Mouse (Mus musculus) left cerebral cortex, postnatal 36 days (tissue): ENCODE results near the gene Dusp10. TPM values are rescaled to one million over a fixed set of nuclear protein-coding genes. Genes with fewer than 3 reads are reported as not detected.

Source experiments
- DNase-seq, 2 experiments: peaks; one replicate each; pipeline ENCODE4 v3.0.0; 2021 to 2022; ENCODE audit warnings: low spot score in 2 of 2, mixed read lengths in 1 of 2
- intact Hi-C: fragments of 180-260 bp; cut with DNase I; formaldehyde crosslinking; loops from one replicate; pipeline ENCODE4 v1.15.1; 2025
- total RNA-seq, 2 experiments: library from RNA; stranded (reverse); gene quantifications; 2 replicates each; pipeline ENCODE4 v1.2.3; 2021

The Dusp10 gene
- total RNA-seq = 1 to 10 TPM; 6.0 to 7.1 TPM

DNA sequence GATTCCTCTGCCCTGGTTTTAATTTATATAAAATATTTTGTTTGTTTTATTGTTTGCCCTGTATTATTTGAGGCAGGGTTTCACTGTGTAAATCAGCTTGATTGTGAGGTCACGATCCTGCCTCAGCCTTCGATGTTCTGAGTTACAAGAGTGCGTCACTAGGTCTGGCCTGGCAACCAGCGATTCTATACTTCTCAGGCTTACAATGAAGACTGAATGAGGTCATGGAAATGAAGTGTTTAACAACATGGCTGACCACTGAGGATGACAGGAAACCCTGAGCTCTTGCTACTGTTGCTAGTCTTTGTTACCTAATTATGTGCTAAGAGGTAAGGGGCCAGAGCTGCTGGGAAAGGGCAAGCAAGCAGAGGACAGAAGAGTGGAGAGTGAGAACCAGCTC is at the start of gene Dusp10:
TSS of gene Dusp10 (plus strand) at position 197 of the 400 bp plus-strand sequence.
- intact Hi-C loops = no loop called here
- DNase-seq = no peak

DNA sequence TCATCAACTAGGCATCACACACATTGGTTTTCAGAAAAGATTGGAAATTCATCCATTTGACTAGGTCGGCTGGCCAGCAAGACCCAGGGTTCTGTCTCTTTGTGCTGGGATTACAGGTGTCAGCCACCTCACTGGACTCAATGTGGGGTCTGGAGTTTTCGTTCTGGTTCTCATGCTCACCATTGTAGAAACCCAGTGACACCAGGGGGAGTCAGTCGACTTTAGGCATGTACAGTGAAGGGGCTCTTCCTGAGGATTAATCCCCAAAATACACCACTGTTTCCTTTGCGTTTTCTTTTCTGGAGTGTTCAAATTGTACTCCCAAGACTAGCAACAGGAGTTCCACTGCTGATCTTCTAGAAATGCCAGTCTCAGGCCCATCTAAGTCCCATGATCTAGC is 47.8 kb upstream of the Dusp10 start:
- no peak for DNase-seq
- intact Hi-C loops = no loop called here

- intact Hi-C loops = no loop called here
- no peak for DNase-seq
Observed at GRCm38 (mm10) chr1:183969265-183969664, 43.8 kb upstream of the Dusp10 start.

- DNase-seq = no peak
- intact Hi-C loops = no loop called here
Observed at GRCm38 (mm10) chr1:183979814-183980243, 33.3 kb upstream of the Dusp10 start.

GRCm38 (mm10) chr1:183982108-183982507 is 31.0 kb upstream of the Dusp10 start:
- DNase-seq = peak; percentile 13 to 26
- intact Hi-C loops = no loop called here

GRCm38 (mm10) chr1:183987711-183988245 is 25.3 kb upstream of the Dusp10 start:
- intact Hi-C loops = no loop called here
- no peak for DNase-seq

- intact Hi-C loops = no loop called here
- DNase-seq = no peak
Observed at GRCm38 (mm10) chr1:183991921-183992320, 21.2 kb upstream of the Dusp10 start.

DNA sequence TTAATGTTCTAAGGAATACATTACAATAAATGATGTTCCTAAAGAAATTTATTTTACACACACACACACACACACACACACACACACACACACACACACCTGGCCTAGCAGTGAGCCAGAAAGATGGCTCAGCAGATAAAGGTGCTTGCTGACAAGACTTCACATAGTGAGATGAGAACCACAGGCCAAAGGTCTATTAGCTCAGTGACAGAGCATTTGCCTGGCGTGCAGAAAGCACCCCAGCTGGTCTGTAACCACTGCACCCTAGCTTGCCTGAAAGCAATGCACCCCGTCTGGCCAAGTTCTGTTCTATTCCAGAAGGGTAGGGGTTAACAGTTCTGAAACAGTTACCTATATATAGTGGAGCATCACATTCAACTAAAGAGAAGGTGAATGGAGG is 15.9 kb upstream of the Dusp10 start:
- intact Hi-C loops = no loop called here
- DNase-seq = no peak

DNA sequence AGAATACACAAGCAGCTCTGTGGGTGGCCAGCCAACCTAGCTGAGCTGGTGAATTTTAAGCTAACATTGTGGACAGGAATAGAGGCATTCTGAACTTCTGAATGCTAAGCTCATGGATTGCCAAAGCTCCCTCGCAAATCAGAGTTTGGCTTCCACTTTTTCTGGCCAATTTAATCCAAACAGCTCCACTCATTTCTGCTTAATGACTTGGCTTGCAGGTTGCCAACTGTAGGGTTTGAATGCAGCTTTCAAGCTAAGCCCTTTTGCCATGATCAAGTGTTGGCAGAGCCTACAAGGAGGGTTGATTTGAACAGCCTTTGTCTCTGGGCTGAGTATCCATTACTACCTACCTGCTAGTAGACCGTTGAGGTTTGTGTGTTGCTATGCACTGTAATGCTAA is 10.6 kb upstream of the Dusp10 start:
- intact Hi-C loops = no loop called here

DNA sequence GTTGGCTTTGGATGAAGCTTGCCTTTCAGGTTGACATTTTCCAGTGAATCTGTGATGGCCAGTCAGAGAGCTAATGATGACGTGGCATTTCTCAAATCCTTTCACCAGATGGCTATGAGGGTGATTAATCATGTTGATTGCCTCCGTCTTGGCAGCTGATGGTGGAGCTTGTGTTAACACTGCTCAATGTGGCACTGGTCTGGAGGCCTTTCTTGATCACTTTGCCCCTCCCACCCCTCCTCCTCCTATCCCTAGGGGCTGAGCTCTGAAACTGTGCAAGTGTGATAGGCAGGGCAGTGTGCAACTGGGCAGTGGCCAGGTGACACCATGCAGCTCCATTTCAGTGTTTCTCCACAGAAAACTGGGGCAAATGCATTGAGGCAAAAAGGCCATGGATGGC is 8.8 kb upstream of the Dusp10 start:
- intact Hi-C loops = no loop called here
- DNase-seq = no peak

More for the DNA sequence above, 10.6 kb upstream of the Dusp10 start:
- DNase-seq = no peak

DNA sequence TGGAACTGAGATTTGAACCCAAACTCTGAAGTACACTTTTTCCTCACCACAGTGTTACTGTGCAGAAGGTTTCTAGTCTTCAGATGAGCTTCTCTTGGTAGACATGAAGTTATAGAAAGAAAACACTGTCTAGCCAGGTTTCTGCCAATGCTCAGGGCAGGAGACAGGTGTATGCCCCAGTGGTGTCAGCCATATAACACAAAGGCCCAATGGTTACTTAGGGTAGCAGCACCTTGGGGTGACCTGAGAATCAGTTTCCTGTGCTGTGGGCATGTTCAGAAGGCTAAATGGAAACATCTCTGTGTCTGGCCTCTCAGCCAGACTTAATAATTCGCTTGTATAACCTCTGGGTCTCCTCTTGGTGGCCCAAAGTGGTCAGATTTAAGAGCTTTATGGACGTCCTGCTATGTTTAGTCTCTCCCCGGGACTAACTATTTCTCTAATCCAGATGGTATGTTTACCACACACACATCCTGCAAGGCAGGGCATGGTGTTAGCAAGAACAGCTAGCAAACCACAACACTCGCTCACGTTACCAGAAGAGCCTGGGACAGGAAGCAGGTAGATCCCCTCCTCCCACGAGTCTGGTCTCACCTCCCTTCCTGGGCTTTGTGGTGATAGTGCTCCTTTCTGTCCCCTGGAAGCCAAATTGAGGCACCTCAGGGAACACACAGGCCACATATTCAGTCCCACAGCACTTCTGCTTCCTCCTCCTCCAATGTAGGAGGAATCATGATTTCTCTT is 7.6 kb upstream of the Dusp10 start:
- intact Hi-C loops = no loop called here
- DNase-seq = no peak

DNA sequence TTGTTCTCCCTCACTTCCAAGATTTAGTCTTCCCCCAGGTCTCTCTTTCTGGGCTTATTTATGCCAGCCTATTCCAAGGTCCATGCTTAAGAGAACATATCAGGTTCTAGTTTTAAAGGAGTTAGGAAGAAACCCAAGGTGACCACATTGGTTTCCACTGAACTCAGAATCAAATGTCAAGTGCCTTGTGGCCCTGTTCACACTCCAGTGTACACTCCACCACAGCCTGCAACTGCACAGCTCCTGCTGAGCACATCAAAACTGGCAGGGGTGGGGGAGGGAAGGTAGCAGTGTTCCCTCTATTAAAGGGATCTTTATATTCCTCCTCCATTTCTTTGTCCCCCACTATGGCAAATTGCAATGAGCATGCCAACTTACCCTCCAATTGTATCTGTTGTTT is 7.0 kb upstream of the Dusp10 start:
- intact Hi-C loops = no loop called here
- DNase-seq = no peak

- no peak for DNase-seq
- intact Hi-C loops = no loop called here
Observed at GRCm38 (mm10) chr1:184011311-184011710, 1.8 kb upstream of the Dusp10 start.

GRCm38 (mm10) chr1:184014091-184014490 is 989 bp downstream of the Dusp10 start:
- intact Hi-C loops = no loop called here
- DNase-seq = no peak

DNA sequence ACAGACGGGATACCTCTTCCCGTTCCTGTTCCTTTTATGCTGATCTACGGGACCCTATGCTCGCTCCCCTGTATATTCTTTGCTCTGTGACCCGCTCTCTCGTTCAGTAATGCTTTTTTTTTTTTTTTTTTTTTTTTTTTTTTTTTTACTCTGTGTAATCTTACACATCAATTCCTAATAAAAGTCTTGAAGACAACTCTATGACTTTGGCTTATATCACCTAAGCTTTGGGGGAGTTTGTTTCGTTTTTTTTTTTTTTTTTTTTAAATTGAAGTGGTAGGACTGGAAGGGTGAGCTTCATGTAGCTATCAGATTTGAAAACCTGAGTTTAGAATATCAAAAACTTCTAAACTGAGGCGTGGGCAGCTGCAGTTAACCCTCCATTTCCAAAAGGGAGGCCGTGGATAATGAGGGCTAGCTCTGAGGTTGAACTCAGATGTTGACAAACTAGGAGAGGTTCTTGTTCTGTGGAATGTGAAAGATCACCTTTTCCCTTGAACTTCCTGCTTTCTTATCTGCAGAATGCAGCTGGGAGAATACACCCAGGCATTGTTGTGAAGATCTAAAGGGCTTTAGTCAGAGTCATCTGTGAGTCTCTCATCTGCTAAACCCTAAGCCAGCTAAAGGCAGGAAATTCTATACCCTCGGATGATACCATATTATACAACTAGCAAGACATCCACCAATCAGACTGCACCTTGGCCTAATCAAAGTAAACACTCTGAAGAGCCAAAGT is 3.1 kb downstream of the Dusp10 start:
- intact Hi-C loops = no loop called here
- no peak for DNase-seq

- no peak for DNase-seq
- intact Hi-C loops = no loop called here
Observed at GRCm38 (mm10) chr1:184017606-184018005, 4.5 kb downstream of the Dusp10 start.

- intact Hi-C loops = no loop called here
- DNase-seq = no peak
Observed at GRCm38 (mm10) chr1:184019042-184019721, 6.1 kb downstream of the Dusp10 start.

GRCm38 (mm10) chr1:184019722-184020107 is 6.6 kb downstream of the Dusp10 start:
- DNase-seq = no peak
- intact Hi-C loops = no loop called here

- DNase-seq = no peak
- intact Hi-C loops = no loop called here
Observed at GRCm38 (mm10) chr1:184023971-184024370, 10.9 kb downstream of the Dusp10 start.

DNA sequence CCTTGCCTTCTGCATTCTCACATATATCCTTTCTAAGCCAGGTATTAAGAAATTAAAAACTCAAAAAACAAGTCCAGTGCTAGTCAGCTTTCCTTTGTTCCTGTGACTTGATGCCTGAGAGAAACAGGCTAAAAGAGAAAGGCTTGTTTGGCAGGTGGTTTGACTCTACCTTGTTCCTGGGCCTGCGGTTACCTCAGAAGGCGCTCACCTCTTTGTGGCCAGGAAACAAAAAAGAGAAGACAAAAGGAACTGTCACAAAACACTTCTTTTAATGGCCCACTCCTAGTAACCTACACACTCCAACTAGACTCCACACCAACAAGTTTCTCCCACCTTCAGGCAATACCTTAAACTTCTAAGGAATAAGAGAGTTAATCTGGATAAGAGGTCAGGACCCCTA is 11.5 kb downstream of the Dusp10 start:
- no peak for DNase-seq
- intact Hi-C loops = no loop called here
